20 mouse cellular contexts compared by ENCODE assay signal in the genomic region with DNA sequence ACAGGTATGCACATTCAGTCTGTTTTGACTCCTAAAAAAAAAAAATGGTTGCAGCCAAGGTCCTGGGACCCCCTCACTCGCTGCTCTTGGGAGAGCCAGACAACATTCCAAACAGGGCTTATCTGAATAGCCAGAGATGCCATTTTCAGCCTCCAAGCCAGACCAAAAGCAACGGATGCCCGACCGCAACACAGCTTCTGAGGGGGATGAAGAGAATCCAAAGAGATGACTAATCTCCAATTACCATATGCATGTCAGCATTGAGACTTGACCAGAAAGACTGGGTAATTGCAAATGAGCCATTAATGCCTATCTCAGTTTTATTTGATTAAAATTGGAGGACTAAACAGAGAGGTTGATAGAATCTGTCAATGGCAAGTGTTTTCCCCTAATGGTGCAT.
DNase-seq lines count a peak whose midpoint lies in the region; ATAC-seq and TF ChIP-seq lines count a peak whose summit lies in the region.
"Had no signal": no experiment of that assay in that cellular context is flagged by ENCODE, and none has a peak within 500 bp of the region (broad histone marks: within the 10 kb centered on the region; RNA-seq: fewer than 3 reads in every experiment).

No protein-coding gene starts in this region.

- no peak overlapping the region for H3K4me2 ChIP-seq in hindbrain, embryonic 11.5 days (replicated peaks; ENCODE audit: low read depth, low read length)
- H3K4me2 ChIP-seq in hindbrain, postnatal 0 days (ENCODE audit: low read depth, low read length), result no peak overlapping the region
- no peak overlapping the region for H3K4me2 ChIP-seq in neural tube, embryonic 14.5 days (ENCODE audit: low read depth, low read length)
- H3K4me2 ChIP-seq: heart, embryonic 13.5 days; liver, embryonic 11.5 days had no signal

- no peaks in the 10 kb centered on the region for H3K27me3 ChIP-seq in hindbrain, embryonic 11.5 days (ENCODE audit: control insufficient read depth, insufficient read depth, low read length)
- no peaks in the 10 kb centered on the region for H3K27me3 ChIP-seq in hindbrain, postnatal 0 days (ENCODE audit: insufficient read depth, low read length)
- no peaks in the 10 kb centered on the region for H3K27me3 ChIP-seq in neural tube, embryonic 14.5 days (ENCODE audit: control insufficient read depth, insufficient read depth, low read length)
- H3K27me3 ChIP-seq: heart, embryonic 13.5 days had no signal

- H3K9ac ChIP-seq in hindbrain, embryonic 11.5 days (ENCODE audit: low read depth, low read length), result no peak overlapping the region
- no peak overlapping the region for H3K9ac ChIP-seq in hindbrain, postnatal 0 days (replicated peaks; ENCODE audit: low read length)
- no peak overlapping the region for H3K9ac ChIP-seq in neural tube, embryonic 14.5 days (replicated peaks; ENCODE audit: low read depth, low read length)
- H3K9ac ChIP-seq: heart, embryonic 13.5 days had no signal

- no peak for TF ChIP-seq POLR2A in brain, embryonic 14.5 days (IDR thresholded peaks at IDR 0.05; ENCODE audit: borderline replicate concordance, extremely low read depth, insufficient read depth, insufficient read length, poor library complexity, severe bottlenecking)

- H3K9me3 ChIP-seq in hindbrain, embryonic 11.5 days (ENCODE audit: control insufficient read depth, low read length), result no peaks in the 10 kb centered on the region
- H3K9me3 ChIP-seq in hindbrain, postnatal 0 days (ENCODE audit: low read length), result no peaks in the 10 kb centered on the region
- H3K9me3 ChIP-seq in neural tube, embryonic 14.5 days (ENCODE audit: control insufficient read depth, low read length), result no peaks in the 10 kb centered on the region
- H3K9me3 ChIP-seq: heart, embryonic 13.5 days; limb, embryonic 10.5 days had no signal

- WGBS in hindbrain, embryonic 11.5 days, result 57% methylated on average over 4 of the region's 4 CpGs
- 51% methylated on average over 4 of the region's 4 CpGs for WGBS in hindbrain, postnatal 0 days
- WGBS in neural tube, embryonic 14.5 days, result 55% methylated on average over 4 of the region's 4 CpGs

- H3K36me3 ChIP-seq in hindbrain, embryonic 11.5 days (ENCODE audit: control insufficient read depth, insufficient read depth, low read length), result no peaks in the 10 kb centered on the region
- no peaks in the 10 kb centered on the region for H3K36me3 ChIP-seq in hindbrain, postnatal 0 days (ENCODE audit: insufficient read depth, low read length)
- no peaks in the 10 kb centered on the region for H3K36me3 ChIP-seq in neural tube, embryonic 14.5 days (ENCODE audit: control insufficient read depth, insufficient read depth, low read length)
- H3K36me3 ChIP-seq: G1E; heart, embryonic 13.5 days; limb, embryonic 10.5 days had no signal

- H3K4me1 ChIP-seq in hindbrain, embryonic 11.5 days (replicated peaks; ENCODE audit: control insufficient read depth, insufficient read depth, low read length), result no peaks in the 10 kb centered on the region
- no peaks in the 10 kb centered on the region for H3K4me1 ChIP-seq in hindbrain, postnatal 0 days (ENCODE audit: insufficient read depth, low read length)
- no peaks in the 10 kb centered on the region for H3K4me1 ChIP-seq in neural tube, embryonic 14.5 days (ENCODE audit: control insufficient read depth, insufficient read depth, low read length)

- H3K27ac ChIP-seq in hindbrain, embryonic 11.5 days (ENCODE audit: low read depth, low read length), result no peak overlapping the region
- no peak overlapping the region for H3K27ac ChIP-seq in hindbrain, postnatal 0 days
- H3K27ac ChIP-seq in neural tube, embryonic 14.5 days (ENCODE audit: low read depth, low read length), result no peak overlapping the region
- H3K27ac ChIP-seq: heart, embryonic 13.5 days; kidney, postnatal 0 days; limb, embryonic 10.5 days had no signal

- DNase-seq in hindbrain, embryonic 11.5 days (ENCODE audit: low spot score), result no peak
- DNase-seq in hindbrain, postnatal 0 days (ENCODE audit: low spot score), result no peak
- DNase-seq in neural tube, embryonic 10.5 days (ENCODE audit: extremely low spot score, low spot score), result no peak
- peak; percentile 74 for DNase-seq in brain, embryonic 14.5 days (ENCODE audit: low read depth)
- DNase-seq in right cerebral cortex, postnatal 4 days, result no peak
- DNase-seq in spleen, postnatal 4 days (ENCODE audit: low spot score in 2 of 2), result no peak
- no peak for DNase-seq in spleen, postnatal 14 days (ENCODE audit: low spot score in 2 of 2)
- DNase-seq: adrenal gland, postnatal 10 days; cerebellum, adult 2 months; heart, postnatal 36 days; lung, adult 2 months; lung, postnatal 36 days; retina, postnatal 1 day; thymus, adult 2 months had no signal

- no peak for TF ChIP-seq CTCF in hindbrain, postnatal 0 days (IDR thresholded peaks at IDR 0.05; ENCODE audit: low read depth)
- TF ChIP-seq CTCF in brain, embryonic 14.5 days (IDR thresholded peaks at IDR 0.05; ENCODE audit: borderline replicate concordance, extremely low read depth, insufficient read depth, insufficient read length), result no peak

- H3K4me3 ChIP-seq in hindbrain, embryonic 11.5 days (ENCODE audit: low read depth, low read length), result no peak overlapping the region
- no peak overlapping the region for H3K4me3 ChIP-seq in hindbrain, postnatal 0 days (ENCODE audit: low read length)
- no peak overlapping the region for H3K4me3 ChIP-seq in neural tube, embryonic 14.5 days (ENCODE audit: low read depth, low read length)
- H3K4me3 ChIP-seq: heart, embryonic 13.5 days; limb, embryonic 10.5 days had no signal

- ATAC-seq in hindbrain, embryonic 11.5 days (ENCODE audit: low FRiP score), result peak; percentile 27; the same call in 1 of the 2 replicates
- ATAC-seq in hindbrain, postnatal 0 days, result no peak
- ATAC-seq in neural tube, embryonic 14.5 days (ENCODE audit: low read depth), result 0 out of 2 replicates have a peak, but pooled peaks have one; percentile 2
